Mouse (Mus musculus) activated CD4-positive, CD25-positive, alpha-beta regulatory T cell, adult 9 weeks (primary cell): ENCODE data around the gene Kcnip2. TPM values are rescaled to one million over a fixed set of nuclear protein-coding genes. Genes with fewer than 3 reads are reported as not detected.

ENCODE experiments used
- polyA plus RNA-seq: library from polyadenylated mRNA; unstranded; fragments of 100-300 nt; shearing (Covaris generic); gene quantifications from one replicate; pipeline ENCODE4 v1.2.1, GENCODE M21; 2017

Gene Kcnip2
- 14.0 TPM for polyA plus RNA-seq

GRCm38 (mm10) chr19:45815831-45816405 is at the start of gene Kcnip2:
Kcnip2 (minus strand) TSS chr19:45816061.

GRCm38 (mm10) chr19:45783181-45783932 is 32.5 kb downstream of the Kcnip2 start, which contains the start of gene Mgea5:
Mgea5 (minus strand) TSS chr19:45783837.

GRCm38 (mm10) chr19:45749243-45750043 is 66.4 kb downstream of the Kcnip2 start, which contains the start of gene Npm3:
Npm3 (minus strand) TSS chr19:45749591.

GRCm38 (mm10) chr19:45742218-45742983 is 73.5 kb downstream of the Kcnip2 start, which contains the start of gene Fgf8:
Fgf8 (minus strand) TSS chr19:45742915.

Other genes with a start within 250 kb of the Kcnip2 start
- gene Fbxw4, start 155.7 kb downstream of the Kcnip2 start, polyA plus RNA-seq = 8.5 TPM
- gene Fgf8, start 73.1 kb downstream of the Kcnip2 start, polyA plus RNA-seq = not detected
- 38.1 TPM for gene Npm3, start 66.5 kb downstream of the Kcnip2 start, polyA plus RNA-seq
- 128 TPM for gene Mgea5, start 32.2 kb downstream of the Kcnip2 start, polyA plus RNA-seq
- 15.1 TPM for gene Armh3, start 182.4 kb upstream of the Kcnip2 start, polyA plus RNA-seq
- gene Hps6, start 187.4 kb upstream of the Kcnip2 start, polyA plus RNA-seq = 12.4 TPM
- 51.0 TPM for gene Pprc1, start 228.8 kb upstream of the Kcnip2 start, polyA plus RNA-seq
- 37.4 TPM for gene Ldb1, start 229.2 kb upstream of the Kcnip2 start, polyA plus RNA-seq